Mouse (Mus musculus): Measurements from ENCODE around the gene Fkrp.

The Fkrp gene

GRCm38 (mm10) chr7:16816475-16817122 is at the start of gene Fkrp:
Gene Fkrp (minus strand): TSS chr7:16816732.
- DNase-seq (ENCODE audit: low spot score): peak; percentile 50

- peak; percentile 36 for DNase-seq (ENCODE audit: low spot score)
Observed at GRCm38 (mm10) chr7:16859902-16860651, 43.5 kb upstream of the Fkrp start.

GRCm38 (mm10) chr7:16858336-16858735 is 41.8 kb upstream of the Fkrp start:
- DNase-seq (ENCODE audit: low spot score): peak; percentile 21

- no peak for DNase-seq (ENCODE audit: low spot score)
Observed at GRCm38 (mm10) chr7:16853302-16853831, 36.8 kb upstream of the Fkrp start.

GRCm38 (mm10) chr7:16851636-16852035 is 35.1 kb upstream of the Fkrp start:
- no peak for DNase-seq (ENCODE audit: low spot score)

- no peak for DNase-seq (ENCODE audit: low spot score)
Observed at GRCm38 (mm10) chr7:16848579-16848978, 32.0 kb upstream of the Fkrp start.

GRCm38 (mm10) chr7:16847507-16847906 is 31.0 kb upstream of the Fkrp start:
- DNase-seq (ENCODE audit: low spot score): no peak

GRCm38 (mm10) chr7:16846775-16847174 is 30.2 kb upstream of the Fkrp start:
- no peak for DNase-seq (ENCODE audit: low spot score)

GRCm38 (mm10) chr7:16845820-16846167 is 29.3 kb upstream of the Fkrp start:
- DNase-seq (ENCODE audit: low spot score): no peak

- peak; percentile 15 for DNase-seq (ENCODE audit: low spot score)
Observed at GRCm38 (mm10) chr7:16845072-16845819, 28.7 kb upstream of the Fkrp start.

- DNase-seq (ENCODE audit: low spot score): no peak
Observed at GRCm38 (mm10) chr7:16844696-16845071, 28.2 kb upstream of the Fkrp start.

- no peak for DNase-seq (ENCODE audit: low spot score)
Observed at GRCm38 (mm10) chr7:16843441-16844171, 27.1 kb upstream of the Fkrp start.

- peak; percentile 76 for DNase-seq (ENCODE audit: low spot score)
Observed at GRCm38 (mm10) chr7:16842645-16843063, 26.1 kb upstream of the Fkrp start, which contains the start of gene Prkd2. Gene Prkd2 (plus strand): TSS chr7:16842902.

GRCm38 (mm10) chr7:16841561-16842560 is 25.3 kb upstream of the Fkrp start:
- peak; percentile 39 for DNase-seq (ENCODE audit: low spot score)

- DNase-seq (ENCODE audit: low spot score): no peak
Observed at GRCm38 (mm10) chr7:16841078-16841477, 24.5 kb upstream of the Fkrp start.

GRCm38 (mm10) chr7:16840109-16840491 is 23.6 kb upstream of the Fkrp start:
- DNase-seq (ENCODE audit: low spot score): no peak

- no peak for DNase-seq (ENCODE audit: low spot score)
Observed at GRCm38 (mm10) chr7:16839427-16840108, 23.0 kb upstream of the Fkrp start.

- no peak for DNase-seq (ENCODE audit: low spot score)
Observed at GRCm38 (mm10) chr7:16838804-16839426, 22.4 kb upstream of the Fkrp start.

- DNase-seq (ENCODE audit: low spot score): no peak
Observed at GRCm38 (mm10) chr7:16837916-16838803, 21.6 kb upstream of the Fkrp start.

Measured in spleen, adult 12 weeks (tissue).